ENCODE assay signal across 8 mouse cellular contexts in genomic region chr8:61758686-61759326, GRCm38 (mm10).
DNase-seq lines count a peak whose midpoint lies in the region; ATAC-seq lines count a peak whose summit lies in the region.

No protein-coding gene starts in this region.

- H3K9me3 ChIP-seq in liver, embryonic 12.5 days (replicated peaks), result no peaks in the 10 kb centered on the region
- no peaks in the 10 kb centered on the region for H3K9me3 ChIP-seq in forebrain, embryonic 12.5 days
- no peaks in the 10 kb centered on the region for H3K9me3 ChIP-seq in intestine, embryonic 16.5 days (ENCODE audit: control insufficient read depth, low read length)

- no peaks in the 10 kb centered on the region for H3K36me3 ChIP-seq in liver, embryonic 12.5 days
- H3K36me3 ChIP-seq in forebrain, embryonic 12.5 days (replicated peaks), result 0 out of 2 replicates have a peak, but pooled peaks cover 6% of the 10 kb centered on the region
- H3K36me3 ChIP-seq in intestine, embryonic 16.5 days (ENCODE audit: control insufficient read depth, insufficient read depth, low read length), result no peaks in the 10 kb centered on the region

- no peaks in the 10 kb centered on the region; the same call in 1 of the 2 replicates for H3K4me1 ChIP-seq in liver, embryonic 12.5 days
- H3K4me1 ChIP-seq in forebrain, embryonic 12.5 days, result peaks cover 26% of the 10 kb centered on the region
- H3K4me1 ChIP-seq in intestine, embryonic 16.5 days (ENCODE audit: control insufficient read depth, insufficient read depth, low read length), result peaks cover 7% of the 10 kb centered on the region

- no peak overlapping the region for H3K27ac ChIP-seq in liver, embryonic 12.5 days
- peak overlapping the region; percentile 88 for H3K27ac ChIP-seq in forebrain, embryonic 12.5 days
- H3K27ac ChIP-seq in intestine, embryonic 16.5 days (ENCODE audit: low read length), result no peak overlapping the region

- ATAC-seq in liver, embryonic 12.5 days, result no peak
- ATAC-seq in forebrain, embryonic 12.5 days (ENCODE audit: low FRiP score), result peak; percentile 59
- ATAC-seq in intestine, embryonic 16.5 days, result no peak

- H3K27me3 ChIP-seq in liver, embryonic 12.5 days (replicated peaks), result peaks cover 33% of the 10 kb centered on the region
- no peaks in the 10 kb centered on the region for H3K27me3 ChIP-seq in forebrain, embryonic 12.5 days
- no peaks in the 10 kb centered on the region for H3K27me3 ChIP-seq in intestine, embryonic 16.5 days (replicated peaks; ENCODE audit: control insufficient read depth, insufficient read depth, low read length)

- 38% methylated on average over 8 of the region's 8 CpGs for WGBS in liver, embryonic 12.5 days (ENCODE audit: insufficient replicate concordance)
- WGBS in forebrain, embryonic 12.5 days, result 12% methylated on average over 8 of the region's 8 CpGs
- 34% methylated on average over 8 of the region's 8 CpGs for WGBS in intestine, embryonic 16.5 days

- H3K9ac ChIP-seq in liver, embryonic 12.5 days, result no peak overlapping the region
- H3K9ac ChIP-seq in forebrain, embryonic 12.5 days, result peak overlapping the region; percentile 75; the same call in 1 of the 2 replicates
- H3K9ac ChIP-seq in intestine, embryonic 16.5 days (ENCODE audit: low read depth, low read length), result no peak overlapping the region; the same call in 1 of the 2 replicates

- 0 out of 2 replicates have a peak overlapping the region, but pooled peaks have one; percentile 48 for H3K4me3 ChIP-seq in liver, embryonic 12.5 days
- peak overlapping the region; percentile 70 for H3K4me3 ChIP-seq in forebrain, embryonic 12.5 days (replicated peaks)
- H3K4me3 ChIP-seq in intestine, embryonic 16.5 days (ENCODE audit: low read length), result peak overlapping the region; percentile 70

- DNase-seq in liver, result no peak
- DNase-seq in retina, postnatal 1 day, result peak; percentile 65
- DNase-seq in left cerebral cortex, postnatal 10 days (ENCODE audit: extremely low spot score in 1 of 2, low spot score in 2 of 2), result no peak
- no peak for DNase-seq in c-Kit-positive CD71-positive TER-119-positive erythroid progenitor cells, embryonic 14.5 days (ENCODE audit: low spot score)
- DNase-seq in spleen, postnatal 10 days (ENCODE audit: low spot score in 2 of 2), result no peak

- H3K4me2 ChIP-seq in liver, embryonic 12.5 days, result peak overlapping the region; percentile 65
- H3K4me2 ChIP-seq in forebrain, embryonic 12.5 days, result peak overlapping the region; percentile 75
- H3K4me2 ChIP-seq in intestine, embryonic 16.5 days (ENCODE audit: low read depth, low read length), result peak overlapping the region; percentile 83

- intact Hi-C loops in left cerebral cortex, postnatal 10 days (cut with DNase I), result no loop called here
